Mouse (Mus musculus) embryo, embryonic 11.5 days (tissue): Measurements from ENCODE around the gene Setd1a.

ENCODE experiments used
- DNase-seq: peaks from one replicate; pipeline ENCODE4 v3.0.0-alpha.2; 2012; ENCODE audit warnings: low read depth, low spot score

Gene Setd1a

GRCm38 (mm10) chr7:127800435-127801009 lies 24.1 kb downstream of the Setd1a start, which contains the start of gene Hsd3b7:
Hsd3b7 (plus strand) TSS chr7:127800604.
- peak; percentile 82 for DNase-seq

DNA sequence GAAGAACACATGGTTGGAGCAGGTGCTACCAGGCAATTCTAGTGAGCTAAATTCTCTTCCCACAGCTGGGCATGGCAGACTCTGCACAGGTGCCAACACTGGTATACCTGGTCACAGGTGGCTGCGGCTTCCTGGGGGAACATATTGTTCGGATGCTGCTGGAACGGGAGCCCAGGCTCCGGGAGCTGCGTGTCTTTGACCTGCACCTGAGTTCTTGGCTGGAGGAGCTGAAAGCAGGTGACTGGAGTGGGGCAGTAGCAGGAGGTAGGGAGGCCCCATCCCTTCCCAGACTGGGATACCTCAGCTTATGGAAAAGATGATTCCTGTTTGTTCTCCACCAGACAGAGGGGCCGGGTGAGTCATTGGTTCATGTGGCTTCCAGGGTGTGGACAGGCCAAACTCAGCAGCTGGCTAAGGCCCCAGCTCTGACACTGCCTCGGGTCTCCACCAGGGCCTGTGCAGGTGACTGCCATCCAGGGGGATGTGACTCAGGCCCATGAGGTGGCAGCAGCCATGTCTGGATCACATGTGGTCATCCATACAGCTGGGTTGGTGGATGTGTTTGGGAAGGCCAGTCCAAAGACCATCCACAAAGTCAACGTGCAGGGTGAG lies 24.6 kb downstream of the Setd1a start:
- DNase-seq, result no peak

- DNase-seq, result no peak
Measured at GRCm38 (mm10) chr7:127802313-127802712, 25.8 kb downstream of the Setd1a start.

GRCm38 (mm10) chr7:127808821-127809220 lies 32.4 kb downstream of the Setd1a start:
- no peak for DNase-seq

GRCm38 (mm10) chr7:127809846-127810245 lies 33.4 kb downstream of the Setd1a start:
- DNase-seq, result no peak

- no peak for DNase-seq
Measured at GRCm38 (mm10) chr7:127810650-127811049, 34.2 kb downstream of the Setd1a start.

DNA sequence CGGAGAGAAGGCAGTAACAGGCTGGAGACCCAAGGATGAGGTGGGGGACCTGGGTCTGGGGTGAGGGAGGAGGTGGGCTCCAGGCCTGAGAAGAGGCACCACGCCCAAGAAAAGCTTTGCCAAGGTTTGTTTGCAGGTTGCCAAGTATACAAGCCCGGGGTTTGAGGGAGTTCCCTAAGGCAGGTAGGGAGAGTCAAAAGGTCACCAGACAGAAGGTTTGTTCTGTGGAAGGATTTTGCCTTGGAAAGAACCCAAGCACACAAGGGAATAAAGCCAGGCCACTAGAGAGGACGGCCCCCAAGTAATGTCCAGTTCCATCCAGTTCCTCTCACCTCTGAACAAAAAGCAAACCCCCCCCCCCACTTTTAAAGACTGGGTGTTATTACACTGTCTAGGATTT lies 34.8 kb downstream of the Setd1a start:
- no peak for DNase-seq

- no peak for DNase-seq
Measured at GRCm38 (mm10) chr7:127812292-127812691, 35.8 kb downstream of the Setd1a start.

- no peak for DNase-seq
Measured at GRCm38 (mm10) chr7:127813821-127814220, 37.4 kb downstream of the Setd1a start.

GRCm38 (mm10) chr7:127814241-127814921 lies 37.9 kb downstream of the Setd1a start:
- DNase-seq, result no peak

DNA sequence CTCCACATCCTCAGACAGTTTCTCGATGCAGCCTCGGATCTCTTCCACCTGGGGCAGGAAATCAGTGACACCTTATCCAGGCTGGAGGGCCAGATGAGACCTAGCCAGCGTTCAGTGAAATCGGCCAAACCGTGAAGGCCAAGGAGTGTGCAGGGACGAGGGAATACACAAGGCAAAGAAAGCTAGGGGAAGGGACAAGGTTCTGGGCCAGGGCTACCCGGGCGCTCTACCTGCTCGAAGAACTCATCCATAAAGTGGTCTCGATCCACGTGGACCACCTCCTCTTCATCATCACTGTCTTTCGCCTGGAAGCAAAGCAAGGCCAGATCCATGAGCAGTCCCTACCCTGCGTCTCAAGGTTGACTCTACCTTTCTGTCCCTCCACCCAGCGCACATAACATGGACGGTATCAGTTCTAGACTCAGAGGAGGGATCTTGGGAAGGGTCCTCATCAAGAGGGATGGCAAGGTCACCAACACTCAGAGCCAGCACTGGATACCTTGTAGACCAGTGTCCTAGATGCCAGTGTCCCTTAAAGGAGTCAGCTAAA lies 38.7 kb downstream of the Setd1a start:
- no peak for DNase-seq

DNA sequence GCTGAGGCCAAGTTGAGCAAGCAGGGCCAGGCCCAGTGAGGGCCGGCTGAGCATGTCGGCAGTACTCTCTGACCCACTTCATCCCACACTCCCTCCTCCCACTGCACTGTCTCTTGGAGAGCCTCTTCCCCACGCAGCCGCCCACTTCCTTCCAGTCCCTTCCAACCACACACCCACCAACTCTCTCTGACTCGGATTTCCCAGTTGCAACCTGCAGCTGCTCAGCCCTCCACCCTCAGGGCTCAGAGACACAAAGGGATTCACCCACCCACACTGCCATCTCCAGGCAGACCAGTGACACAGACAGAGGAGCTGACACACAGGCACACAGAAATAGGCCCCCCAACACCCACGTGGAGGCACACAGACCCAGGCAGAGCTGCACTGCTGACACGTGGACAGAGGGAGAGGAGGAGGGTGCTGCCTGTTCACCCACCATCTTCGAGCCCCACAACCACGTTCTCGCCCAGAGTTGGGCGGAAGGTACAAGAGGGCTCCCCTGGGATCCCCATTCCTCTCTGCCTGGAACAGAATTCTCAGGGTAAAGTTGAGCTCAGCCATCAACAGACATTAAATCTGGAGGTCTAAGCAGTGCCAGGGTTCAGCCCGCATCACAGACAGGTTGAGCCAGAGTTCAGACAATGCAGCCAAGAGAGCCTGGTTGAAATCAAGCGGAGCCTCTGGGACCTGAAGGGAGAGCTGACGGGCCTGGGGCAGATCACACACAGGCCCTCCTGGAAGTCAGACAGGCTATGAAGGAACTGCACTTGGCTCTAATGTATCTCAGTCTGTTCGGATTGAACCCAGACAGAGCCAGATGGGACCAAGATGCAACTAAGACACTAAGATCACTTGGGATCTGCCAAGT lies 39.7 kb downstream of the Setd1a start:
- DNase-seq, result no peak

- no peak for DNase-seq
Measured at GRCm38 (mm10) chr7:127817053-127817452, 40.6 kb downstream of the Setd1a start.

- no peak for DNase-seq
Measured at GRCm38 (mm10) chr7:127817776-127818175, 41.3 kb downstream of the Setd1a start.

DNA sequence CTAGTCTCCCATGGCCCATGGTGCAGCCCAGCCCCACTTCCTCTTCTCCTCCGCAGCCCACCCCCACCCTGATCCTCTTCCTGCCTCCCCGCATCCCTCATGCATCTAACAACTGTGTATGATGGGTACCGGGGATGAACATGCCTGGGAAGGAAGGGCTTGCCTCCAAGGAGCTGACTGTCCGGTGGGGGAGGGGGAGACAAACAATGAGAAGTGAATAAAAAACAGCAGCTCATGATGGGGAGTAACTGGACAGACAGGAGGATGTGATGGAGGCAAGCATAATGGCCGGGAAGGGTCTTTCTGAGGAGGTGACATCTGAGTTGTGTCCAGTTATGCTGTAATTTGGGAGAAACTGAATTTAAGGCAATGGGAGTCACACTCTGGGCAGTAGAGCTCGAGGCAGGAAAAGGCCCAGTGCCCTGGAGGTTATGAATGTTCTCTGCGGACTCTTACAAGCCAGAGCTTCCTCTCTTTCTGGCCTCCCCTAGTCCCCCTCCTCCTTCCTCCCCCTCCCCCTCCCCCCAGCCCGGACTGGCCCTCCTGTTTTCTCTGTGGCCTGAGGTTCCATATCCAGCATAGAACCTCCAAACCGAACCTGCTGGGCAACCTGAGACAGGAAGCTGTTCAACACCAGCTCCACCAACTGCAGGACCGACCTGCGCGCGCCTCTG lies 44.5 kb downstream of the Setd1a start:
- no peak for DNase-seq

DNA sequence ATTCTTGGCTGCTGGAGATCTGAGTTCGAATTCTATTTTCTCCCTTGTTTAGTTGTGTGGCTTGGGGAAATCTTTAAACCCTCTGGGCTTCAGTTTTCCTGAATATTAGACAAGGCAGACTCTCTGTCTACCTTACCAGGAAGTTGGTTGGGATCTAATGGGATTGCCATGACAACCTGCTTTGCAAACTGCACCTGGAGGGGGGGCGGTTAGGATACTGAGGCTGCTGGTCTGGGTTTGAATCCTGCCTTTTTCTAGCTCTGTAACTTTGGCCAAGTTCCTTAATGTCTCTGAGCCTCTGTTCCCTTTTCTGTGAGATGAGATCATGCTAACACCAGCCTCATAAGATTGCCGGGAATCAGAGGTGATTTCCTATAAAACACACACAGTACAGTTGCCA lies 46.0 kb downstream of the Setd1a start:
- DNase-seq, result no peak

DNA sequence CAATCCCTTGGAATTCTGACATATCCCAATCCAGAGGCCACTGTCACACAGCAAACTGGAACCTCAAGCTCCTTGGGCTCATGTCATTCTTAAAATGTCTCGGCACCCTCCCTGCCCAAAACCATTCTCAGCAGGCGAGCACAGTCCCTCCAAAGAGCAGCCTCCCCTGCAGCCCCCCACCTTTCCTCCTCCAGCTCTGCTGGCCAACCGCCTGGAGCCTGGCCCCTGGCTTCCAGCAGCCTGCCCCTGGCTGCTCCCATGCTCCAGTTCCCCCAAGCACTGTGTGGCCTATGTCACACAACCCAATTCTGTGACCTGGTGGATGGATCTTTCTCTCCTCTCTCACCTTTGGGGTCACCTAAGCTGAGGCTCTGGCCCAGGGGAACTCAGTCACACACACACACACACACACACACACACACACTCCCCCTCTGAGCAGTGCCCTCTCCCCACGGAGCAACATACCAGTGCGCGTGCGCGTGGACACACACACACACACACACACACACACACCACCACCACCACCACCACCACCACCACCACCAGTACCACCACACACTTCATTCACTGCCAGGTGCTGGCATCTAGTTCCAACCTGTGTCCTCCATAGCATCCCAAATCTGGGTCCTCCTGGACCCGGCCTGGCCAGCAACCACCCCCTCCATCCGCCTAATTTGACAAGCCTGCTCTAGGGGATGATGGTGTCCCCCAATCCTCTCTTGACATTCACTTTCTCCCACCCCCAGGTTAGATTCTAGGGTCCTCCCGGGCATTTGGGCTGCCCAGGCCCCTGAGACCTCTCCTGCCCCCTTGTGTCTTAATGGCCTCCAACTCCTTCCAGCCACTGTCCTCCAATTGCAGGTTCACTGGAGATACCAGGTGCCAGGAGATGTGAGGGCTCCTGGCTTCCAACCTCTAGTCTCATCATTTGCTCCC lies 47.0 kb downstream of the Setd1a start:
- DNase-seq, result no peak

- peak; percentile 40 for DNase-seq
Measured at GRCm38 (mm10) chr7:127824176-127824871, 47.9 kb downstream of the Setd1a start, which contains the start of the genes Stx4a and Stx1b. Stx4a (plus strand) TSS chr7:127824294. Stx1b (minus strand) TSS chr7:127824549.

DNA sequence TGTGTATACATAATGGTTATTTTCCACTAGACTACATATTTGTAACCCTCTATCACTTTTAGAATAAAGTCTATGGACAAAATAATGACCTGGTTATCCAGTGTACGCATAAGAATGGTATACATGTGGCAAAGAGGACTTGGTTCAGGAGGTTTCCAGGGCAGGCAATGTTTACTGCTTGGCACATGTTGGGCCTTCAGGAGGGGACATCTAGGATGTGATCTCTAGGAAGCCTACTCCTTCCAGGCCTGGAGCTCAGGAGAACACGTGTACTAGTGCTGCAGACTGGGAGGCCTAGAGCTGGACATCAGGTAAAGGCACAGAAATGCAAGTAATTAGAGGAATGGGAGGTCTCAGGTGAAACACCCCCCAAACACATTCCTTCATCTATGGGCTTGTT lies 59.1 kb downstream of the Setd1a start:
- no peak for DNase-seq
